In the genomic region with DNA sequence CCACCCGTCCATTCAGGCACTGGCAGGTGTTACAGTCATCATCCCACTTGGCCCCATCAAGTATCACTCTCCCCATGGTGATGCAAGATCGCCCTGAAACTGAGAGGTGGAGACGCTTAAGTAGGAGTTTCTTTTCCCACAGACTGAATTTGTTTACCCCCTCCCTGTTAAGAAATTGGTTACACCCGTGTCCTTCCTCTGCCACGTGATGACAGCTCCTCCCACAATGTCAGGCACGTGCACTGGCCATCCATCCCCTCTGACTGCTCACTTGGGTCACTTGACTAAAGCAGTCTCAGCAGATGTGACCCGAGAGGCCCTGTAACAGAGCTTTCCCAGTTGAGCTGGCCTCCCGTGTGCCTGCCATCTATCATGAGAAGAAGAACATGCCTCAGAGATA, we compare ENCODE assay signal across 15 mouse cellular contexts. TPM values are rescaled to one million over a fixed set of nuclear protein-coding genes. Genes with fewer than 3 reads are reported as not detected.
A peak's percentile ranks its signal among the peaks of the same experiment; 100 is the strongest.
DNase-seq lines count a peak whose midpoint lies in the region; ATAC-seq and TF ChIP-seq lines count a peak whose summit lies in the region.
"Had no signal": no experiment of that assay in that cellular context is flagged by ENCODE, and none has a peak within 500 bp of the region (broad histone marks: within the 10 kb centered on the region; RNA-seq: fewer than 3 reads in every experiment).

No protein-coding gene starts in this region.

- 44% methylated on average over 8 of the region's 8 CpGs for WGBS in heart, adult 2 months
- 42% methylated on average over 8 of the region's 8 CpGs for WGBS in kidney, postnatal 0 days
- 46% methylated on average over 8 of the region's 8 CpGs for WGBS in kidney, embryonic 16.5 days
- 48% methylated on average over 8 of the region's 8 CpGs for WGBS in heart, embryonic 12.5 days
- WGBS in hindbrain, embryonic 16.5 days: 71% methylated on average over 8 of the region's 8 CpGs

- H3K79me2 ChIP-seq in heart, adult 2 months (replicated peaks; ENCODE audit: control insufficient read depth, insufficient read depth, low read length): no peaks in the 10 kb centered on the region
- no peaks in the 10 kb centered on the region for H3K79me2 ChIP-seq in CH12.LX (replicated peaks; ENCODE audit: control insufficient read depth, extremely low read depth, insufficient read depth, poor library complexity, severe bottlenecking)

- no peaks in the 10 kb centered on the region for H3K9me3 ChIP-seq in kidney, postnatal 0 days (replicated peaks; ENCODE audit: low read length)
- H3K9me3 ChIP-seq in kidney, embryonic 16.5 days (ENCODE audit: low read length): no peaks in the 10 kb centered on the region
- no peaks in the 10 kb centered on the region for H3K9me3 ChIP-seq in CH12.LX (replicated peaks; ENCODE audit: low read length)
- no peaks in the 10 kb centered on the region for H3K9me3 ChIP-seq in heart, embryonic 12.5 days (replicated peaks)
- no peaks in the 10 kb centered on the region for H3K9me3 ChIP-seq in hindbrain, embryonic 16.5 days (ENCODE audit: control insufficient read depth, low read length)
- H3K9me3 ChIP-seq: embryonic facial prominence, embryonic 10.5 days had no signal

- no peak for TF ChIP-seq RAD21 in CH12.LX (IDR thresholded peaks at IDR 0.05; ENCODE audit: low read depth, low read length)

- no peak overlapping the region for H3K9ac ChIP-seq in heart, adult 2 months (ENCODE audit: low read depth, low read length)
- no peak overlapping the region for H3K9ac ChIP-seq in kidney, postnatal 0 days (ENCODE audit: low read depth, low read length)
- no peak overlapping the region for H3K9ac ChIP-seq in kidney, embryonic 16.5 days (replicated peaks; ENCODE audit: low read length)
- no peak overlapping the region for H3K9ac ChIP-seq in CH12.LX (ENCODE audit: insufficient read depth, low read depth)
- no peak overlapping the region for H3K9ac ChIP-seq in heart, embryonic 12.5 days
- H3K9ac ChIP-seq in hindbrain, embryonic 16.5 days (ENCODE audit: low read depth, low read length): no peak overlapping the region
- H3K9ac ChIP-seq: lung, embryonic 14.5 days had no signal

- ATAC-seq in kidney, postnatal 0 days (replicated peaks; ENCODE audit: low FRiP score, low read depth): peak; percentile 41; the same call in 1 of the 2 replicates
- no peak for ATAC-seq in kidney, embryonic 16.5 days (ENCODE audit: low FRiP score, low TSS enrichment)
- peak; percentile 16; the same call in 1 of the 2 replicates for ATAC-seq in heart, embryonic 12.5 days (ENCODE audit: insufficient number of reproducible peaks, low FRiP score)
- no peak for ATAC-seq in hindbrain, embryonic 16.5 days
- ATAC-seq: midbrain, embryonic 16.5 days had no signal

- DNase-seq in heart, adult 2 months: peak in 1 of 2 experiments; percentile 41
- no peak for DNase-seq in heart, postnatal 14 days
- DNase-seq in kidney, postnatal 0 days (ENCODE audit: low spot score): no peak
- DNase-seq in CH12.LX (ENCODE audit: extremely low read depth): no peak
- DNase-seq: cerebellum, adult 8-10 months; kidney, adult 18-20 months; lung, embryonic 14.5 days; right cerebral cortex, postnatal 14 days had no signal

- H3K4me3 ChIP-seq in heart, adult 2 months: no peak overlapping the region
- no peak overlapping the region for H3K4me3 ChIP-seq in kidney, postnatal 0 days (replicated peaks; ENCODE audit: low read depth, low read length)
- H3K4me3 ChIP-seq in kidney, embryonic 16.5 days (ENCODE audit: low read length): no peak overlapping the region
- H3K4me3 ChIP-seq in CH12.LX (replicated peaks in 1 of 3; ENCODE audit: low read depth in 2 of 3, low read length in 2 of 3, poor library complexity in 1 of 3): no peak overlapping the region
- no peak overlapping the region for H3K4me3 ChIP-seq in heart, embryonic 12.5 days
- H3K4me3 ChIP-seq in hindbrain, embryonic 16.5 days (ENCODE audit: low read length): no peak overlapping the region
- H3K4me3 ChIP-seq: embryonic facial prominence, embryonic 10.5 days had no signal

- H3K4me1 ChIP-seq in heart, adult 2 months (ENCODE audit: control insufficient read depth, insufficient read depth, low read length): peaks cover 6% of the 10 kb centered on the region
- H3K4me1 ChIP-seq in kidney, postnatal 0 days (replicated peaks; ENCODE audit: insufficient read depth, low read length): peaks cover 2% of the 10 kb centered on the region
- peaks cover 14% of the 10 kb centered on the region for H3K4me1 ChIP-seq in kidney, embryonic 16.5 days (ENCODE audit: insufficient read depth, low read length)
- no peaks in the 10 kb centered on the region for H3K4me1 ChIP-seq in CH12.LX (ENCODE audit: control insufficient read depth in 1 of 2, insufficient read depth in 2 of 2)
- peaks cover 10% of the 10 kb centered on the region for H3K4me1 ChIP-seq in heart, embryonic 12.5 days (replicated peaks)
- no peaks in the 10 kb centered on the region; the same call in 1 of the 2 replicates for H3K4me1 ChIP-seq in hindbrain, embryonic 16.5 days (ENCODE audit: control insufficient read depth, insufficient read depth, low read depth, low read length)

- no peak for TF ChIP-seq CTCF in heart, adult 2 months (IDR thresholded peaks at IDR 0.05)
- no peak for TF ChIP-seq CTCF in kidney, postnatal 0 days (IDR thresholded peaks at IDR 0.05; ENCODE audit: low read depth)
- TF ChIP-seq CTCF in CH12.LX (conservative IDR thresholded peaks at IDR 0.05 in 1 of 2, IDR thresholded peaks at IDR 0.05 in 1 of 2; ENCODE audit: low read depth in 2 of 2, low read length in 2 of 2): no peak

- in situ Hi-C loops in CH12.LX (cut with MboI; ENCODE audit: low pct_ligation_motif_present, low pct_unique_long_range_greater_than_20kb, low sequenced_read_pairs): no loop called here

- no peak overlapping the region for H3K4me2 ChIP-seq in kidney, postnatal 0 days (ENCODE audit: low read length)
- no peak overlapping the region for H3K4me2 ChIP-seq in kidney, embryonic 16.5 days (replicated peaks; ENCODE audit: low read depth, low read length)
- no peak overlapping the region for H3K4me2 ChIP-seq in CH12.LX (ENCODE audit: insufficient read depth, low read depth, poor library complexity, severe bottlenecking)
- no peak overlapping the region for H3K4me2 ChIP-seq in heart, embryonic 12.5 days
- no peak overlapping the region for H3K4me2 ChIP-seq in hindbrain, embryonic 16.5 days (ENCODE audit: low read length)
- H3K4me2 ChIP-seq: liver, embryonic 11.5 days; lung, embryonic 14.5 days had no signal

- dilution Hi-C loops in CH12.LX (cut with MboI; ENCODE audit: extremely low pct_ligation_motif_present, extremely low pct_unique_long_range_greater_than_20kb, low sequenced_read_pairs): no loop called here

- peaks cover 10% of the 10 kb centered on the region for H3K36me3 ChIP-seq in heart, adult 2 months (ENCODE audit: control insufficient read depth, insufficient read depth, low read length)
- peaks cover 55% of the 10 kb centered on the region for H3K36me3 ChIP-seq in kidney, postnatal 0 days (ENCODE audit: insufficient read depth, low read length)
- H3K36me3 ChIP-seq in kidney, embryonic 16.5 days (ENCODE audit: insufficient read depth, low read length): peaks cover 67% of the 10 kb centered on the region
- H3K36me3 ChIP-seq in CH12.LX (replicated peaks in 1 of 2; ENCODE audit: control insufficient read depth in 1 of 2, insufficient read depth in 1 of 2, low read length in 1 of 2): no peaks in the 10 kb centered on the region
- H3K36me3 ChIP-seq in heart, embryonic 12.5 days: peaks cover 75% of the 10 kb centered on the region
- peaks cover 10% of the 10 kb centered on the region; the same call in 1 of the 2 replicates for H3K36me3 ChIP-seq in hindbrain, embryonic 16.5 days (ENCODE audit: control insufficient read depth, insufficient read depth, low read length)

- no peaks in the 10 kb centered on the region for H3K27me3 ChIP-seq in heart, adult 2 months (ENCODE audit: control insufficient read depth, insufficient read depth, low read length)
- no peaks in the 10 kb centered on the region for H3K27me3 ChIP-seq in kidney, postnatal 0 days (ENCODE audit: insufficient read depth, low read length)
- H3K27me3 ChIP-seq in kidney, embryonic 16.5 days (ENCODE audit: insufficient read depth, low read length): no peaks in the 10 kb centered on the region
- H3K27me3 ChIP-seq in CH12.LX (replicated peaks): no peaks in the 10 kb centered on the region
- H3K27me3 ChIP-seq in heart, embryonic 12.5 days (replicated peaks): no peaks in the 10 kb centered on the region
- H3K27me3 ChIP-seq in hindbrain, embryonic 16.5 days (replicated peaks; ENCODE audit: control insufficient read depth, insufficient read depth, low read length): no peaks in the 10 kb centered on the region

- no peak overlapping the region for H3K27ac ChIP-seq in heart, adult 2 months
- no peak overlapping the region for H3K27ac ChIP-seq in kidney, postnatal 0 days
- no peak overlapping the region for H3K27ac ChIP-seq in kidney, embryonic 16.5 days (ENCODE audit: low read length)
- H3K27ac ChIP-seq in CH12.LX (ENCODE audit: insufficient read depth, low read depth): no peak overlapping the region
- no peak overlapping the region for H3K27ac ChIP-seq in heart, embryonic 12.5 days (ENCODE audit: poor library complexity, severe bottlenecking)
- H3K27ac ChIP-seq in hindbrain, embryonic 16.5 days (ENCODE audit: low read depth, low read length): no peak overlapping the region

- TF ChIP-seq POLR2A in heart, adult 2 months (IDR thresholded peaks at IDR 0.05; ENCODE audit: insufficient read depth, low read depth, low read length): no peak
- TF ChIP-seq POLR2A in CH12.LX (IDR thresholded peaks at IDR 0.05; ENCODE audit: low read depth, low read length): no peak

- TF ChIP-seq EP300 in heart, adult 2 months (IDR thresholded peaks at IDR 0.05; ENCODE audit: insufficient read depth, low read depth, low read length): 0 out of 2 replicates have a peak, but pooled peaks have one; percentile 27
- no peak for TF ChIP-seq EP300 in CH12.LX (IDR thresholded peaks at IDR 0.05; ENCODE audit: low read length)

- intact Hi-C loops in heart, adult 2 months (cut with DNase I): no loop called here
- intact Hi-C loops in heart, postnatal 14 days (cut with DNase I): no loop called here

TF ChIP-seq in CH12.LX, 34 proteins besides CTCF, POLR2A, EP300 and RAD21 (continues in another document):
- no peak for TF ChIP-seq MYC (IDR thresholded peaks at IDR 0.05; ENCODE audit: low read depth, low read length)
- peak; percentile 61 for TF ChIP-seq BHLHE40 (IDR thresholded peaks at IDR 0.05; ENCODE audit: low read depth, low read length)
- TF ChIP-seq POLR2AphosphoS2 (IDR thresholded peaks at IDR 0.05; ENCODE audit: low read depth, low read length): no peak

RNA-seq across cellular contexts. Expression of gene Jag1, which starts 31.2 kb away (rescaled TPM):
- total RNA-seq in heart, adult 2 months (2021): 10 to 100 TPM in 1 of 2 experiments, 1 to 10 TPM in 1; 8.3 to 10.4 TPM
- polyA plus RNA-seq in heart, adult 2 months (2012; rRNA removed): 4.2 and 5.0 TPM in 2 replicates
- total RNA-seq in heart, postnatal 14 days (2021): 10 to 100 TPM; 15.7 to 16.0 TPM
- 44.6 and 47.6 TPM in 2 replicates for polyA plus RNA-seq in kidney, postnatal 0 days (2015; fragmentation: Nextera tagmentation; extraction: Ambion mirVana)
- polyA plus RNA-seq in kidney, embryonic 16.5 days (2015; fragmentation: Nextera tagmentation; extraction: Ambion mirVana): 37.9 and 49.2 TPM in 2 replicates
- total RNA-seq in CH12.LX (2012; rRNA removed) (not detected in 2 replicates), CH12.LX (2014; rRNA removed) (not detected in 2 replicates)
- polyA plus RNA-seq in CH12.LX (2012; ENCODE audit: insufficient read length, low read depth): not detected in 2 replicates
- polyA plus RNA-seq in heart, embryonic 12.5 days (2016; fragmentation: Nextera tagmentation; extraction: Ambion mirVana): 26.2 and 26.6 TPM in 2 replicates
- polyA plus RNA-seq in hindbrain, embryonic 16.5 days (2015; fragmentation: Nextera tagmentation; extraction: Ambion mirVana): 5.1 and 9.2 TPM in 2 replicates
- total RNA-seq: common myeloid progenitor, adult 5-6 weeks had no signal

Comparison
In these comparisons a context has a peak if more than half of its experiments do, and no peak if none do; other contexts are left out.
1. ATAC-seq: peak in kidney, postnatal 0 days (single experiment) and heart, embryonic 12.5 days (single experiment); none in kidney, embryonic 16.5 days (single experiment) and hindbrain, embryonic 16.5 days (single experiment).